Mouse (Mus musculus) lung, postnatal 25 days (tissue): Measurements from ENCODE around the gene Acadvl.

ENCODE experiments used
- DNase-seq: peaks from one replicate; pipeline ENCODE4 v3.0.0; 2022; ENCODE audit warnings: low spot score

Gene Acadvl

GRCm38 (mm10) chr11:69980196-69981140 is 34.7 kb downstream of the Acadvl start:
- peak; percentile 97 for DNase-seq

GRCm38 (mm10) chr11:69979827-69980195 is 35.4 kb downstream of the Acadvl start:
- DNase-seq, result no peak

GRCm38 (mm10) chr11:69976271-69976670 is 38.9 kb downstream of the Acadvl start:
- DNase-seq, result no peak

GRCm38 (mm10) chr11:69974907-69975306 is 40.3 kb downstream of the Acadvl start:
- no peak for DNase-seq

- no peak for DNase-seq
These were observed 44.4 kb downstream of the Acadvl start for GRCm38 (mm10) chr11:69970775-69971174.

GRCm38 (mm10) chr11:69970222-69970621 is 45.0 kb downstream of the Acadvl start:
- no peak for DNase-seq

- no peak for DNase-seq
These were observed 46.4 kb downstream of the Acadvl start for GRCm38 (mm10) chr11:69968793-69969192.

- no peak for DNase-seq
These were observed 48.2 kb downstream of the Acadvl start for GRCm38 (mm10) chr11:69966860-69967517.

GRCm38 (mm10) chr11:69966006-69966859 is 49.0 kb downstream of the Acadvl start:
- no peak for DNase-seq

GRCm38 (mm10) chr11:69965271-69966005 is 49.8 kb downstream of the Acadvl start:
- DNase-seq, result peak; percentile 89

GRCm38 (mm10) chr11:69964650-69965270 is 50.5 kb downstream of the Acadvl start, which contains the start of gene Cldn7:
Gene Cldn7, plus strand, starts transcription at chr11:69964779.
- no peak for DNase-seq

GRCm38 (mm10) chr11:69961841-69962240 is 53.4 kb downstream of the Acadvl start:
- DNase-seq, result no peak

GRCm38 (mm10) chr11:69960616-69961015 is 54.6 kb downstream of the Acadvl start:
- DNase-seq, result no peak
